Mouse (Mus musculus): ENCODE measurements around the gene Lin54. TPM values are rescaled to one million over a fixed set of nuclear protein-coding genes. Genes with fewer than 3 reads are reported as not detected.

Lin54 gene
- polyA plus RNA-seq, 2 experiments, result 8.5 to 11.0 TPM

DNA sequence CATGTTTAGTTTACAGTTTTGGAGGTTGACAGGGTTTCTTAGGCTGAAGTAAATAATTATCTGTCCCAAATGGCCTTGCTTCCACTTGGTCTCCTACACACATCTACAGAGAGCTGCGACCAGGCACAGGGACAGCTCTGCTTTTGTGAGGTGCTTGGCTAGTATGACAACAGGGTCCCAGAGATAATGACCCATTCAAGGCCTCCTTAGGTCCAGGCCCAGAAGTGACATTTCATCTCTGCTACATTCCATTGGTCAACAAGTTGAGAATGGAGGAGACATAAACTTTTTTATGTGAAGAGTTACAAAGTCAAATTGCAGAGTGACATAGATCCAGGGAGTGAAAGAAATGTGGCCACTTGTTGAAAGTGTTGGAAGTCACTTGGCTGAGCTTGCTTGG is 22.9 kb upstream of the Lin54 start:
- peaks cover 6 to 17% of the 10 kb centered on the region in 2 experiments; a peak in 3 of 4 replicates for H3K4me1 ChIP-seq (replicated peaks; ENCODE audit: control insufficient read depth in 2 of 2, insufficient read depth in 2 of 2, low read length in 1 of 2)
- no peak overlapping the region for H3K9ac ChIP-seq (replicated peaks)
- no peak overlapping the region for H3K4me2 ChIP-seq (ENCODE audit: low read depth)
- no peaks in the 10 kb centered on the region for H3K9me3 ChIP-seq (ENCODE audit: control insufficient read depth, low read length)
- DNase-seq (ENCODE audit: low read depth in 3 of 3, low spot score in 3 of 3) (no peak), ATAC-seq (ENCODE audit: insufficient read depth) (no peak)
- H3K27ac ChIP-seq, result no peak overlapping the region
- 76% methylated on average over 1 of the region's 1 CpGs for WGBS (ENCODE audit: insufficient replicate concordance)
- no peaks in the 10 kb centered on the region for H3K27me3 ChIP-seq (ENCODE audit: control insufficient read depth, insufficient read depth, low read length)
- H3K4me3 ChIP-seq (ENCODE audit: insufficient read depth in 1 of 2, low read depth in 2 of 2, low read length in 2 of 2), result no peak overlapping the region
- TF ChIP-seq EP300 (IDR thresholded peaks at IDR 0.05; ENCODE audit: low read depth) (no peak), CTCF (IDR thresholded peaks at IDR 0.05; ENCODE audit: low read depth) (no peak)
- peaks cover 5% of the 10 kb centered on the region; the same call in 1 of the 2 replicates for H3K36me3 ChIP-seq (replicated peaks; ENCODE audit: control insufficient read depth, insufficient read depth, low read depth)

- Histone ChIP-seq H3K9ac (replicated peaks) (no peak overlapping the region; the same call in 1 of the 2 replicates), H3K4me2 (ENCODE audit: low read depth) (peak overlapping the region; percentile 84), H3K27me3 (ENCODE audit: control insufficient read depth, insufficient read depth, low read length) (no peaks in the 10 kb centered on the region), H3K9me3 (ENCODE audit: control insufficient read depth, low read length) (no peaks in the 10 kb centered on the region), H3K4me1 (replicated peaks; ENCODE audit: control insufficient read depth in 2 of 2, insufficient read depth in 2 of 2, low read length in 1 of 2) (peaks cover 12 to 16% of the 10 kb centered on the region in 2 experiments), H3K27ac (no peak overlapping the region), H3K4me3 (ENCODE audit: insufficient read depth in 1 of 2, low read depth in 2 of 2, low read length in 2 of 2) (no peak overlapping the region), H3K36me3 (replicated peaks; ENCODE audit: control insufficient read depth, insufficient read depth, low read depth) (peaks cover 3% of the 10 kb centered on the region; the same call in 1 of the 2 replicates)
- TF ChIP-seq CTCF (IDR thresholded peaks at IDR 0.05; ENCODE audit: low read depth), result no peak
- TF ChIP-seq EP300 (IDR thresholded peaks at IDR 0.05; ENCODE audit: low read depth), result no peak
- no peak for DNase-seq (ENCODE audit: low read depth in 3 of 3, low spot score in 3 of 3)
- 75% methylated on average over 2 of the region's 2 CpGs for WGBS (ENCODE audit: insufficient replicate concordance)
- no peak for ATAC-seq (ENCODE audit: insufficient read depth)
Measured at GRCm38 (mm10) chr5:100520223-100520622, 19.8 kb upstream of the Lin54 start.

GRCm38 (mm10) chr5:100519027-100519411 is 18.6 kb upstream of the Lin54 start:
- Histone ChIP-seq H3K27me3 (ENCODE audit: control insufficient read depth, insufficient read depth, low read length) (no peaks in the 10 kb centered on the region), H3K4me2 (ENCODE audit: low read depth) (peak overlapping the region; percentile 84), H3K4me3 (ENCODE audit: insufficient read depth in 1 of 2, low read depth in 2 of 2, low read length in 2 of 2) (peak overlapping the region; percentile 72 to 91), H3K36me3 (replicated peaks; ENCODE audit: control insufficient read depth, insufficient read depth, low read depth) (peaks cover 3% of the 10 kb centered on the region; the same call in 1 of the 2 replicates), H3K27ac (no peak overlapping the region; the same call in 1 of the 2 replicates), H3K4me1 (replicated peaks; ENCODE audit: control insufficient read depth in 2 of 2, insufficient read depth in 2 of 2, low read length in 1 of 2) (peaks cover 12% of the 10 kb centered on the region in 2 experiments), H3K9ac (replicated peaks) (peak overlapping the region; percentile 85), H3K9me3 (ENCODE audit: control insufficient read depth, low read length) (no peaks in the 10 kb centered on the region)
- ATAC-seq (ENCODE audit: insufficient read depth), result no peak
- no peak for DNase-seq (ENCODE audit: low read depth in 3 of 3, low spot score in 3 of 3)
- TF ChIP-seq EP300 (IDR thresholded peaks at IDR 0.05; ENCODE audit: low read depth) (no peak), CTCF (IDR thresholded peaks at IDR 0.05; ENCODE audit: low read depth) (no peak)
- WGBS (ENCODE audit: insufficient replicate concordance), result 5% methylated on average over 5 of the region's 5 CpGs

- no peak for TF ChIP-seq EP300 (IDR thresholded peaks at IDR 0.05; ENCODE audit: low read depth)
- TF ChIP-seq CTCF (IDR thresholded peaks at IDR 0.05; ENCODE audit: low read depth), result peak; percentile 40; the same call in 1 of the 2 replicates
- H3K9me3 ChIP-seq (ENCODE audit: control insufficient read depth, low read length), result no peaks in the 10 kb centered on the region
- H3K4me1 ChIP-seq (replicated peaks; ENCODE audit: control insufficient read depth in 2 of 2, insufficient read depth in 2 of 2, low read length in 1 of 2), result peaks cover 11 to 12% of the 10 kb centered on the region in 2 experiments
- H3K4me2 ChIP-seq (ENCODE audit: low read depth), result peak within 1 kb of the TSS; percentile 91
- DNase-seq (ENCODE audit: low read depth in 3 of 3, low spot score in 3 of 3) (peak; percentile 99), ATAC-seq (ENCODE audit: insufficient read depth) (peak; percentile 100)
- no peaks in the 10 kb centered on the region for H3K27me3 ChIP-seq (ENCODE audit: control insufficient read depth, insufficient read depth, low read length)
- WGBS (ENCODE audit: insufficient replicate concordance), result under 1% methylated on average over 64 of the region's 64 CpGs
- H3K9ac ChIP-seq (replicated peaks), result peak within 1 kb of the TSS; percentile 85
- H3K36me3 ChIP-seq (replicated peaks; ENCODE audit: control insufficient read depth, insufficient read depth, low read depth), result peaks cover 3% of the 10 kb centered on the region; the same call in 1 of the 2 replicates
- peak within 1 kb of the TSS; percentile 34 for H3K27ac ChIP-seq
- H3K4me3 ChIP-seq (ENCODE audit: insufficient read depth in 1 of 2, low read depth in 2 of 2, low read length in 2 of 2), result peak within 1 kb of the TSS; percentile 72 to 91
Measured at GRCm38 (mm10) chr5:100518049-100519026, 17.9 kb upstream of the Lin54 start, which contains the start of gene Cops4. TSS of gene Cops4 (plus strand) at chr5:100518309.

GRCm38 (mm10) chr5:100512576-100512975 is 12.1 kb upstream of the Lin54 start:
- H3K4me3 ChIP-seq (ENCODE audit: insufficient read depth in 1 of 2, low read depth in 2 of 2, low read length in 2 of 2), result no peak overlapping the region
- no peaks in the 10 kb centered on the region for H3K36me3 ChIP-seq (replicated peaks; ENCODE audit: control insufficient read depth, insufficient read depth, low read depth)
- no peak overlapping the region for H3K9ac ChIP-seq (replicated peaks)
- H3K27me3 ChIP-seq (ENCODE audit: control insufficient read depth, insufficient read depth, low read length), result no peaks in the 10 kb centered on the region
- TF ChIP-seq EP300 (IDR thresholded peaks at IDR 0.05; ENCODE audit: low read depth) (no peak), CTCF (IDR thresholded peaks at IDR 0.05; ENCODE audit: low read depth) (no peak)
- DNase-seq (ENCODE audit: low read depth in 3 of 3, low spot score in 3 of 3), result no peak
- no peaks in the 10 kb centered on the region for H3K9me3 ChIP-seq (ENCODE audit: control insufficient read depth, low read length)
- H3K27ac ChIP-seq, result no peak overlapping the region
- peaks cover 3 to 8% of the 10 kb centered on the region in 2 experiments for H3K4me1 ChIP-seq (replicated peaks; ENCODE audit: control insufficient read depth in 2 of 2, insufficient read depth in 2 of 2, low read length in 1 of 2)
- H3K4me2 ChIP-seq (ENCODE audit: low read depth), result no peak overlapping the region
- no peak for ATAC-seq (ENCODE audit: insufficient read depth)
